Comparison of ENCODE assay signal across 8 mouse cellular contexts in the genomic region with DNA sequence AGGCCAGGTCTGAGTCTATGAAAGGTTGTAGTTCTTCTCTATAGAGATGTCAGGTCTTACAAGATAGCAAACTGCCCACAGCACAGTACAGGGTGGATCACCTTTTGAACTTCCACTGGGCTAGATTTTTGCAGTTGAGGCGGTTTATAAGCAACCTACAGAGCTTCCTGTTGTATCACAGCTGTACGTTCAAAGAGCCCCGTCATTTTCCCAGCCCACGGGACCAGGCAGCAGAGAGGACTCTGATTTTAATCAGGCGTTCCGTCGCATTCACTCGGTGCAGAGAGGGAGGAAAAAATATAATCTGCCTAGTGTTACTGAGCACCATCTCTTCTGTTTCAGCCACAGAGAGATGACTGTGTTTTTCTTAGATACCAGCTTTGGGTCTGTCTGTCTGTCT.
DNase-seq lines count a peak whose midpoint lies in the region; ATAC-seq and TF ChIP-seq lines count a peak whose summit lies in the region.

No protein-coding gene starts in this region.

- no peak for TF ChIP-seq CTCF in forebrain, postnatal 0 days (IDR thresholded peaks at IDR 0.05; ENCODE audit: low read depth)
- no peak for TF ChIP-seq CTCF in layer of hippocampus, adult 2 months (conservative IDR thresholded peaks at IDR 0.05)

- no peaks in the 10 kb centered on the region; the same call in 1 of the 2 replicates for H3K4me1 ChIP-seq in forebrain, postnatal 0 days (ENCODE audit: insufficient read depth)
- peaks cover 12% of the 10 kb centered on the region; the same call in 1 of the 2 replicates for H3K4me1 ChIP-seq in forebrain, embryonic 15.5 days
- peaks cover 38% of the 10 kb centered on the region for H3K4me1 ChIP-seq in hindbrain, embryonic 13.5 days (replicated peaks)

- peak; percentile 26; the same call in 1 of the 2 replicates for ATAC-seq in forebrain, postnatal 0 days
- ATAC-seq in forebrain, embryonic 15.5 days (replicated peaks) = no peak
- no peak for ATAC-seq in hindbrain, embryonic 13.5 days (ENCODE audit: low FRiP score)

- peaks cover 9% of the 10 kb centered on the region; the same call in 1 of the 2 replicates for H3K36me3 ChIP-seq in forebrain, postnatal 0 days (ENCODE audit: insufficient read depth)
- peaks cover 3% of the 10 kb centered on the region; the same call in 1 of the 2 replicates for H3K36me3 ChIP-seq in forebrain, embryonic 15.5 days
- H3K36me3 ChIP-seq in hindbrain, embryonic 13.5 days = peaks cover 9% of the 10 kb centered on the region

- no peak for DNase-seq in forebrain, postnatal 0 days
- DNase-seq in layer of hippocampus, adult 2 months (ENCODE audit: low spot score in 2 of 2) = no peak
- no peak for DNase-seq in layer of hippocampus, adult 8-10 months (ENCODE audit: low spot score in 2 of 2)
- DNase-seq in thymus, postnatal 14 days = peak; percentile 59
- DNase-seq in lung, adult 18-20 months = no peak
- no peak for DNase-seq in adrenal gland, postnatal 14 days

- no peak overlapping the region for H3K4me3 ChIP-seq in forebrain, postnatal 0 days (ENCODE audit: low read depth, low read length)
- H3K4me3 ChIP-seq in forebrain, embryonic 15.5 days = no peak overlapping the region
- no peak overlapping the region for H3K4me3 ChIP-seq in layer of hippocampus, adult 2 months
- H3K4me3 ChIP-seq in hindbrain, embryonic 13.5 days = no peak overlapping the region

- no peak overlapping the region for H3K9ac ChIP-seq in forebrain, postnatal 0 days
- no peak overlapping the region for H3K9ac ChIP-seq in forebrain, embryonic 15.5 days (replicated peaks)
- H3K9ac ChIP-seq in hindbrain, embryonic 13.5 days = no peak overlapping the region

- no peak overlapping the region for H3K4me2 ChIP-seq in forebrain, postnatal 0 days (ENCODE audit: low read depth)
- H3K4me2 ChIP-seq in forebrain, embryonic 15.5 days (replicated peaks) = no peak overlapping the region
- H3K4me2 ChIP-seq in hindbrain, embryonic 13.5 days = no peak overlapping the region

- no peaks in the 10 kb centered on the region for H3K9me3 ChIP-seq in forebrain, postnatal 0 days (ENCODE audit: low read length)
- no peaks in the 10 kb centered on the region for H3K9me3 ChIP-seq in forebrain, embryonic 15.5 days
- H3K9me3 ChIP-seq in hindbrain, embryonic 13.5 days = no peaks in the 10 kb centered on the region

- 64% methylated on average over 8 of the region's 8 CpGs for WGBS in forebrain, postnatal 0 days
- 61% methylated on average over 8 of the region's 8 CpGs for WGBS in forebrain, embryonic 15.5 days
- 17% methylated on average over 8 of the region's 8 CpGs for WGBS in hindbrain, embryonic 13.5 days

- no peak overlapping the region for H3K27ac ChIP-seq in forebrain, postnatal 0 days (ENCODE audit: low read depth, low read length)
- H3K27ac ChIP-seq in forebrain, embryonic 15.5 days (replicated peaks) = no peak overlapping the region
- peak overlapping the region; percentile 51; the same call in 1 of the 2 replicates for H3K27ac ChIP-seq in layer of hippocampus, adult 2 months
- 0 out of 2 replicates have a peak overlapping the region, but pooled peaks have one; percentile 45 for H3K27ac ChIP-seq in hindbrain, embryonic 13.5 days

- no peaks in the 10 kb centered on the region for H3K27me3 ChIP-seq in forebrain, postnatal 0 days (ENCODE audit: insufficient read depth, low read length)
- H3K27me3 ChIP-seq in forebrain, embryonic 15.5 days = no peaks in the 10 kb centered on the region
- H3K27me3 ChIP-seq in hindbrain, embryonic 13.5 days = no peaks in the 10 kb centered on the region

Comparison
In these comparisons a context has a peak if more than half of its experiments do, and no peak if none do; other contexts are left out.
1. H3K27ac ChIP-seq: peak in layer of hippocampus, adult 2 months (single experiment) and hindbrain, embryonic 13.5 days (single experiment); none in forebrain, postnatal 0 days (single experiment) and forebrain, embryonic 15.5 days (single experiment).